Mouse (Mus musculus): ENCODE measurements around the gene Zfp46. TPM values are rescaled to one million over a fixed set of nuclear protein-coding genes. Genes with fewer than 3 reads are reported as not detected.

Gene Zfp46
- total and polyA plus RNA-seq, 3 experiments: 5.9 to 6.6 TPM; not detected in 1

- H3K27ac ChIP-seq (ENCODE audit: control insufficient read depth, low read depth, low read length): no peak overlapping the region
- no peaks in the 10 kb centered on the region for H3K27me3 ChIP-seq (ENCODE audit: control insufficient read depth in 1 of 2, insufficient read depth in 2 of 2, low read length in 2 of 2)
- no peaks in the 10 kb centered on the region for H3K9me3 ChIP-seq (replicated peaks; ENCODE audit: insufficient read depth, low read length)
- peaks cover 2% of the 10 kb centered on the region; the same call in 1 of the 2 replicates for H3K79me2 ChIP-seq (ENCODE audit: control insufficient read depth, insufficient read depth, low read length, poor library complexity)
- H3K9ac ChIP-seq (ENCODE audit: control insufficient read depth, low read depth, low read length, poor library complexity, severe bottlenecking): no peak overlapping the region
- H3K36me3 ChIP-seq (ENCODE audit: control insufficient read depth in 1 of 2, insufficient read depth in 2 of 2, low read length in 2 of 2): peaks cover 0 to 68% of the 10 kb centered on the region in 2 experiments; a peak in 3 of 4 replicates
- TF ChIP-seq SMC3 (IDR thresholded peaks at IDR 0.05; ENCODE audit: low read depth, low read length) (no peak), CHD1 (IDR thresholded peaks at IDR 0.05; ENCODE audit: low read depth, low read length) (no peak), SIN3A (IDR thresholded peaks at IDR 0.05; ENCODE audit: low read length) (no peak), MYB (IDR thresholded peaks at IDR 0.05; ENCODE audit: low read depth, low read length) (no peak), HCFC1 (IDR thresholded peaks at IDR 0.05; ENCODE audit: low read depth, low read length) (no peak), TCF12 (IDR thresholded peaks at IDR 0.05; ENCODE audit: low read depth, low read length) (no peak), RCOR1 (IDR thresholded peaks at IDR 0.05; ENCODE audit: low read depth, low read length) (no peak), CHD2 (IDR thresholded peaks at IDR 0.05; ENCODE audit: low read length) (no peak), RAD21 (IDR thresholded peaks at IDR 0.05; ENCODE audit: low read depth, low read length) (no peak), ZNF384 (IDR thresholded peaks at IDR 0.05; ENCODE audit: low read depth, low read length) (no peak), ELF1 (IDR thresholded peaks at IDR 0.05; ENCODE audit: low read depth, low read length) (no peak), EP300 (IDR thresholded peaks at IDR 0.05; ENCODE audit: low read depth in 1 of 2, low read length in 2 of 2) (no peak)
- no peaks in the 10 kb centered on the region for H3K4me1 ChIP-seq (ENCODE audit: control insufficient read depth in 1 of 2, insufficient read depth in 2 of 2, low read length in 2 of 2)
- no peak for DNase-seq (ENCODE audit: low read depth, low spot score)
- H3K4me3 ChIP-seq (ENCODE audit: control insufficient read depth in 1 of 2, insufficient read depth in 1 of 2, low read depth in 2 of 2, low read length in 2 of 2): no peak overlapping the region
Measured at GRCm38 (mm10) chr4:136335065-136335464, 50.6 kb downstream of the Zfp46 start.

GRCm38 (mm10) chr4:136337129-136337528 is 52.6 kb downstream of the Zfp46 start:
- Histone ChIP-seq H3K27me3 (ENCODE audit: control insufficient read depth in 1 of 2, insufficient read depth in 2 of 2, low read length in 2 of 2) (no peaks in the 10 kb centered on the region), H3K9ac (ENCODE audit: control insufficient read depth, low read depth, low read length, poor library complexity, severe bottlenecking) (no peak overlapping the region), H3K36me3 (ENCODE audit: control insufficient read depth in 1 of 2, insufficient read depth in 2 of 2, low read length in 2 of 2) (peaks cover 4 to 70% of the 10 kb centered on the region in 2 experiments), H3K9me3 (replicated peaks; ENCODE audit: insufficient read depth, low read length) (no peaks in the 10 kb centered on the region), H3K4me1 (ENCODE audit: control insufficient read depth in 1 of 2, insufficient read depth in 2 of 2, low read length in 2 of 2) (no peaks in the 10 kb centered on the region), H3K27ac (ENCODE audit: control insufficient read depth, low read depth, low read length) (no peak overlapping the region), H3K79me2 (ENCODE audit: control insufficient read depth, insufficient read depth, low read length, poor library complexity) (peaks cover 2% of the 10 kb centered on the region; the same call in 1 of the 2 replicates), H3K4me3 (ENCODE audit: control insufficient read depth in 1 of 2, insufficient read depth in 1 of 2, low read depth in 2 of 2, low read length in 2 of 2) (no peak overlapping the region)
- TF ChIP-seq CHD1 (IDR thresholded peaks at IDR 0.05; ENCODE audit: low read depth, low read length) (no peak), MYC (IDR thresholded peaks at IDR 0.05; ENCODE audit: low read depth, low read length) (no peak), BHLHE40 (IDR thresholded peaks at IDR 0.05; ENCODE audit: borderline replicate concordance, low read depth, low read length) (no peak), POLR2AphosphoS2 (IDR thresholded peaks at IDR 0.05; ENCODE audit: low read length) (no peak), MXI1 (IDR thresholded peaks at IDR 0.05; ENCODE audit: low read depth, low read length) (no peak), POLR2AphosphoS5 (IDR thresholded peaks at IDR 0.05; ENCODE audit: borderline replicate concordance, low read depth, low read length) (no peak), TCF12 (IDR thresholded peaks at IDR 0.05; ENCODE audit: low read depth, low read length) (no peak), RAD21 (IDR thresholded peaks at IDR 0.05; ENCODE audit: low read depth, low read length) (no peak), EP300 (IDR thresholded peaks at IDR 0.05; ENCODE audit: low read depth in 1 of 2, low read length in 2 of 2) (no peak), ELF1 (IDR thresholded peaks at IDR 0.05; ENCODE audit: low read depth, low read length) (no peak), SMC3 (IDR thresholded peaks at IDR 0.05; ENCODE audit: low read depth, low read length) (no peak), GATA1 (IDR thresholded peaks at IDR 0.05; ENCODE audit: low read depth, low read length) (no peak)
- peak; percentile 24 for DNase-seq (ENCODE audit: low read depth, low spot score)

Other genes with a start within 250 kb of the Zfp46 start
- gene Rpl11, start 231.3 kb upstream of the Zfp46 start, total RNA-seq (2012; rRNA removed): 2,589 and 2,603 TPM in 2 replicates
- 1,000 to 10,000 TPM in 1 of 2 experiments, not detected in 1; 2,003 TPM for gene Rpl11, start 231.3 kb upstream of the Zfp46 start, polyA plus RNA-seq (2012; ENCODE audit: insufficient read depth in 1 of 2, insufficient read length in 2 of 2, low read depth in 1 of 2, low replicate concordance in 2 of 2, missing spikeins in 1 of 2)
- 0.16 and 0.27 TPM in 2 replicates for gene Id3, start 141.2 kb upstream of the Zfp46 start, total RNA-seq (2012; rRNA removed)
- gene Id3, start 141.2 kb upstream of the Zfp46 start, polyA plus RNA-seq (2012; ENCODE audit: insufficient read depth in 1 of 2, insufficient read length in 2 of 2, low read depth in 1 of 2, low replicate concordance in 2 of 2, missing spikeins in 1 of 2): under 1 TPM in 1 of 2 experiments, not detected in 1; 0.17 TPM
- 11.2 and 12.3 TPM in 2 replicates for gene E2f2, start 112.3 kb upstream of the Zfp46 start, total RNA-seq (2012; rRNA removed)
- gene E2f2, start 112.3 kb upstream of the Zfp46 start, polyA plus RNA-seq (2012; ENCODE audit: insufficient read depth in 1 of 2, insufficient read length in 2 of 2, low read depth in 1 of 2, low replicate concordance in 2 of 2, missing spikeins in 1 of 2): 10 to 100 TPM in 1 of 2 experiments, not detected in 1; 25.4 TPM
- 0.03 and 0.04 TPM in 2 replicates for gene Asap3, start 78.3 kb upstream of the Zfp46 start, total RNA-seq (2012; rRNA removed)
- under 1 TPM in 1 of 2 experiments, not detected in 1; 0.33 TPM for gene Asap3, start 78.3 kb upstream of the Zfp46 start, polyA plus RNA-seq (2012; ENCODE audit: insufficient read depth in 1 of 2, insufficient read length in 2 of 2, low read depth in 1 of 2, low replicate concordance in 2 of 2, missing spikeins in 1 of 2)
- not detected in 2 replicates for gene Tcea3, start 37.0 kb upstream of the Zfp46 start, total RNA-seq (2012; rRNA removed)
- gene Tcea3, start 37.0 kb upstream of the Zfp46 start, polyA plus RNA-seq (2012; ENCODE audit: insufficient read depth in 1 of 2, insufficient read length in 2 of 2, low read depth in 1 of 2, low replicate concordance in 2 of 2, missing spikeins in 1 of 2): not detected
- 90.0 and 97.2 TPM in 2 replicates for gene Hnrnpr, start 26.3 kb downstream of the Zfp46 start, total RNA-seq (2012; rRNA removed)
- gene Hnrnpr, start 26.3 kb downstream of the Zfp46 start, polyA plus RNA-seq (2012; ENCODE audit: insufficient read depth in 1 of 2, insufficient read length in 2 of 2, low read depth in 1 of 2, low replicate concordance in 2 of 2, missing spikeins in 1 of 2): 100 to 1,000 TPM; 148 to 366 TPM
- not detected in 2 replicates for gene Htr1d, start 138.8 kb downstream of the Zfp46 start, total RNA-seq (2012; rRNA removed)
- not detected for gene Htr1d, start 138.8 kb downstream of the Zfp46 start, polyA plus RNA-seq (2012; ENCODE audit: insufficient read depth in 1 of 2, insufficient read length in 2 of 2, low read depth in 1 of 2, low replicate concordance in 2 of 2, missing spikeins in 1 of 2)
- 0.26 and 0.46 TPM in 2 replicates for gene 6030445D17Rik, start 177.6 kb downstream of the Zfp46 start, total RNA-seq (2012; rRNA removed)
- gene 6030445D17Rik, start 177.6 kb downstream of the Zfp46 start, polyA plus RNA-seq (2012; ENCODE audit: insufficient read depth in 1 of 2, insufficient read length in 2 of 2, low read depth in 1 of 2, low replicate concordance in 2 of 2, missing spikeins in 1 of 2): under 1 TPM in 1 of 2 experiments, not detected in 1; 0.77 TPM
- gene Luzp1, start 185.1 kb downstream of the Zfp46 start, total RNA-seq (2012; rRNA removed): 7.3 and 7.5 TPM in 2 replicates
- 10 to 100 TPM in 1 of 2 experiments, not detected in 1; 13.4 TPM for gene Luzp1, start 185.1 kb downstream of the Zfp46 start, polyA plus RNA-seq (2012; ENCODE audit: insufficient read depth in 1 of 2, insufficient read length in 2 of 2, low read depth in 1 of 2, low replicate concordance in 2 of 2, missing spikeins in 1 of 2)

Data from MEL (cell line).